Mouse (Mus musculus) brown adipose tissue, adult 24 weeks (tissue): Measurements from ENCODE around the gene Pxn. TPM values are rescaled to one million over a fixed set of nuclear protein-coding genes. Genes with fewer than 3 reads are reported as not detected.

Experiments
- H3K27ac ChIP-seq: fragments of 200-500 bp; replicated peaks from 2 replicates; pipeline ENCODE4 v1.5.1; 2012; ENCODE audit warnings: low read depth, mild to moderate bottlenecking, low read length
- H3K4me1 ChIP-seq: fragments of 200-500 bp; 2 replicates; pipeline ENCODE4 v1.6.1; 2012; ENCODE audit warnings: low read length, mixed read lengths; ENCODE audit not compliant: control insufficient read depth, insufficient read depth, insufficient read length
- H3K4me3 ChIP-seq: fragments of 200-500 bp; 2 replicates; pipeline ENCODE4 v1.5.1; 2012; ENCODE audit warnings: low read depth, mild to moderate bottlenecking, low read length, moderate library complexity; ENCODE audit not compliant: insufficient read depth
- polyA plus RNA-seq: library from polyadenylated mRNA; stranded (reverse); fragments of >200 nt; gene quantifications from 2 replicates; pipeline ENCODE4 v1.2.4, GENCODE M21; 2012; ENCODE audit not compliant: missing spikeins, insufficient read depth, insufficient read length

The Pxn gene
- polyA plus RNA-seq = 10.6 and 12.2 TPM in 2 replicates

DNA sequence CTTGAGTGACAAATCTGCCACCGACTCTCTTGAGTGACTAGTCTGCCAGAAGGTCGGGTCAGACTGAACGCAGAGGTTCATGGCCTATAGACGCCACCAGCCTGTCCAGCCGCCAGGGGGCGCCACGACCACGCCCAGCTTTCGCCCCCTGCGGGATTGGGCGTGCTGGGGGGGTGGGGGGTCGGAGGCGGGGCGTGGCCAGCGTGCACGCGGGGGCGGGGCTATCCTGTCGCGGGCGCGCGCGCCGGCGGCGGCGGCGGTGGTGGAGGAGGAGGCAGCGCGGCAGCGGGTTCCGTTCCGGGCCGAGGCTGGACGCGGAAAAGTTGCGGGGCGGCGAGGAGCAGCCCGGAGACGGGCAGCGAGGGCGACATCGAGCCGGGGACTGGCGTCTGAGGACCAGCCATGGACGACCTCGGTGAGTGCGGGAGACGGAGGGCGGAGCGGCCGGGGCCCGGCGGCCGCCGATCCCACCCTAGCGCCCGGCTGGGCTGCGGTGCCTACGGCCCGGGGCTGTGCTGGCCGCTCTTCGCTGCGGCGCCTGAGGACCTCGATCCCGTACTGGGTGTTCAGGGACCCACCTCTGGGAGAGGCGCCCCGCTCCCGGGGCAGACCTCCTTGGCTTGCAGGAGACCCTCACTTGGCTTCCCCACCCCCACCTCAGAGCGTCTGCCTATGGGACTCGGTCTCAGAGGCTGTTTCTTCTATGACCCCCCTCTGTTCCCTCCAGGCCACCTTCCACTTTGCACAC, at the start of gene Pxn:
Pxn (plus strand) TSS at position 223 of the 748 bp plus-strand sequence.
- Histone ChIP-seq H3K27ac (peak within 1 kb of the TSS; percentile 78), H3K4me1 (peaks cover 11% of the 10 kb centered on the region), H3K4me3 (peak within 1 kb of the TSS; percentile 79)

DNA sequence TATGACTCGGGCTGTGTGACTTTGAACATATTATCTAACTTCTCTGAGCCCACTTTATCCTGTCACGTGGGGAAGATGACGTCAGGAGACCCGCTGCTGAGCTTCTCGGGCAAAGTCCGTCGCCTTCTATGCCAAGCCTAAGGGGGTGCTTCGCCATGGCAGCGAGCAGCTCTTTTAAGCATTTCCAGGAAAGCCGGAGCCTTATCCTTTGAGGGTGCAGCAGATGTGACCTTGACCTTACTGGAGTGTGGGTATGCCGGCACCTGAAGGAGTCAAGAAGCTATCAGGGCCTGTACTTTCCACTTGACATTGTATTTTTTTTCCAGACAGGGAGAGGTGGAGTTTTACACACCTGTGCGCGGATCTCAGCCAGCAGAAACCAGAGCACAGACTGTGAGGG, 47.6 kb upstream of the Pxn start:
- Histone ChIP-seq H3K4me3 (no peak overlapping the region), H3K27ac (no peak overlapping the region), H3K4me1 (no peaks in the 10 kb centered on the region)

DNA sequence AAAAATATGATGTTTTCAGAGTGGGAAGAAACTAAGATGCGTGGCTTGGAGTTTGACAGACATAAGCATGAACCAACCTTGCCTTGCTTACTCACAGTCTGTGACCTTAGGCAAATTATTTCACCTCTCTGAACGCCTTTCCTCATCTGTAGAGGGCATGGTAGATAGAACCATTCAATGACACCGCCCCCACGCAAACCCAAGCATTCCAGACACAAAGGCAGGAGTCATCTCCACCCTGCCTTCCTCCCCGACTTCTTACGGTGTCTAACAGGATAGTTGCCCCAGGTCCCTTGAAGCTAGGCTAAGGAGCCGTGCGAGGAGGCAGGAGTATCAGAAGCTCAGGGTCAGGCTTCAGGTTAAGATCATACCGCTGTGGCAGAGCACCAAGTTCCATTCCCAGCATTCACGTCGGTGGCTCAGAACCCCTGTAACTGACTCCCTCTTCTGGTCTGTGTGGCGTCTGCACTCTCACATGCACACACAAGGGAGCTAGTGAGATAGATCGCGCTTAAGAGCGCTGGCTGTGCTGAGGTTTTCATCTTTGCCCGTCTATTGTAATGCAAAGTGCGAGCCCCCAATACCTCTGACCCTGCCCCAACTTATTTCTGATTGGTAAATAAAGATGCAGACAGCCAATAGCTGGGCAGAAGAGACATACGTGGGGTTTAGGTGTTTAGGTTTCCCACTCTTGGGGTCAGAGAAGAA, 41.9 kb upstream of the Pxn start:
- H3K27ac ChIP-seq = no peak overlapping the region
- H3K4me3 ChIP-seq = no peak overlapping the region
- H3K4me1 ChIP-seq = no peaks in the 10 kb centered on the region

DNA sequence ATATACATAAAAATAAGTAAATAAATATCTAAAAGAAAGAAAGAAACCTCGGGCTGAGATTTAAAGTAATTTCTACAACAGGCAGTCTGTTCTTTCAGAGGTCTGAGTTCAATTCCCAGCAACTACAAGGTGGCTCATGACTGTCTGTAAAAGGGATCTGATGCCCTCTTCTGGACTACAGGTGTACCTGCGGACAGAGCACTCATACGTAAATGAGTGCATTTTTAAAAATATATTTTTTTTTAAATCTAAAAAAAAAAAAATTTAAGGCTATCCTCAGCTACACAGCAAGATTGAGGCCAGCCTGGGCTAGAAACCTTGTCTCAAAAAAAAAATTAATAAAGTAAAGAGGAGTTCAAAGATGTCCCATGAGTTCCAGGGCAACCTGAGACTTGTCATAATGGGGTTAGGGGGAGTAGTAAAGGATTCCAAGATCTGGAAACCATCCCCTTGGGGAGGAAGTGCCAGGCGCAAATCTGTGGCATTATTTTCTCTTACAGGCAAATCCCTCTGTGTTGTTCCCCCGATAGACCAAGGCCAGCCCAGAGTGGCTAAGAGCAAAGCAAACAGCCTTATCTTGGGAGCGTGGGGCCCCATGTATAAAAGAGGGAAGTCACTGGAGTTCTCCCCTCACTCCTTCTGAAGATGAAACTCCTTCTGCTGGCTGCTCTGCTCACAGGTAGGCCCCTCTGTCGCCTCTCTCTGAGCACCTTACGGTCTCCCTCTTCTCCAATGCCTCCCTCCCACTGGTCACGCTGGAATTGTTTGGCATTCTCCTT, 40.6 kb upstream of the Pxn start, which contains the start of gene Pla2g1b:
Pla2g1b (plus strand) TSS at position 621 of the 779 bp plus-strand sequence.
- no peak within 1 kb of the TSS for H3K4me3 ChIP-seq
- H3K27ac ChIP-seq = no peak within 1 kb of the TSS
- H3K4me1 ChIP-seq = no peaks in the 10 kb centered on the region

DNA sequence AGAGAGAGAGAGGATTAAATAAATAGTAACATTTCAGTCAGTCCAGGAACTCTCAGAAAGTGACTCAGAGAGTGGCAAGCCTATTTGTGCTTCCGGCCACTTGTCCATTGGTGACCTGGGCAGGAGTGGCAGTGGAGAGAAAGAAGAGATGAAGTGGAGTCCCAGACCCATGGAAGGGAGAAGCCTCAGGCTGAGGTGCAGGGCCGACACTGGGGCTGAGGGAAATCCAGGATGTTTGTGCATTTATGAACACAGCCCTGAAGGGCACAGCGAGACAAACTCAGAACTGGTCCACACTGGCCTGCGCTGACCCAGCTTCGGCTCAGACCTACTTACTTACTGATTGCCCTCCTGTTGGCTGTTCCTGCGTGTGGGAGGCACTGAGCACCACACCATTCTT, 36.7 kb upstream of the Pxn start:
- no peak overlapping the region for H3K27ac ChIP-seq
- no peak overlapping the region for H3K4me3 ChIP-seq
- no peaks in the 10 kb centered on the region for H3K4me1 ChIP-seq

DNA sequence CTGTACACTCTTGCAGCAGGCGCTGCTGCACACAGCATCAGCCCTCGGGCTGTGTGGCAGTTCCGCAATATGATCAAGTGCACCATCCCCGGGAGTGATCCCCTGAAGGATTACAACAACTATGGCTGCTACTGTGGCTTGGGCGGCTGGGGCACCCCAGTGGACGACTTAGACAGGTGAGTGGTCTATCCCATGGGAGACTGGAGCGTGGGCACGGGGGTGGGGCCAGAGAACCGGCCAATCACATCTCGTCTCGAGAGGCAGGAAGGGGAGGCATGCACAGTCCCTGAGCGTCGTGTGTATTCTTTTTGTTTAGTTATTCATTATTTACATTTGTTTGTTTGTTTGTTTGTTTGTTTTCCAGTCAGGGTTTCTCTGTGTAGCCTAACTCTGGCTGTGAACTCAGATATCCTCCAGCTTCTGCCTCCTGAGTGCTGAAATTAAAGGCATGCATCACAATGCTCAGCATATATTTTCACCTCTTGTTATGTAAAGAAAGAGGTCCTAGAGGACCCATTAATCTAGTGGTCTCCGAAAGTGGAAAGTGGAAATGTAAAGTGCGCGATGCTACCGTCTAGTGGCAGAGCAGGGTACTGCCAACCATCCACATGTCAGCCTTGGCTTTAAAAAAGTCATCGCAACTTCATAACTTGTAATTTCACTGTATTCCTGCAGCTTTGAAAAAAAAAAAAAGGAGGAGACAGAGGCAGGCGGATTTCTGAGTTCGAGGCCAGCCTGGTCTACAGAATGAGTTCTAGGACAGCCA, 35.5 kb upstream of the Pxn start:
- Histone ChIP-seq H3K27ac (no peak overlapping the region), H3K4me3 (no peak overlapping the region), H3K4me1 (no peaks in the 10 kb centered on the region)

DNA sequence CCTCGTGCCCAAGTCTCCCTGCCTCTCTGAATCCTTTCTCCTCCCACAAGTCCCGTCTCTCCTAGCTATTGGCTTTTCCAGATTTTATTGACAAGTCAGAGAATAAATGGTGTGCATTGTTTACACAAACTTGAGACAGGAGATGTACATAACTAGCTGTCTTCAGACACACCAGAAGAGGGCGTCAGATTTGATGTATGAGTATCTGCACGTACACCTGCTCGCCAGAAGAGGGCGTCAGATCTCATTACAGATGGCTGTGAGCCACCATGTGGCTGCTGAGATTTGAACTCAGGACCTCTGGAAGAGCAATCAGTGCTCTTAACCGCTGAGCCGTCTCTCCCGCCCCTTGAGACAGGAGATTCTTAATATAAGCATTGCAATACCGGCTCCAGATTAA, 33.3 kb upstream of the Pxn start:
- no peaks in the 10 kb centered on the region for H3K4me1 ChIP-seq
- no peak overlapping the region for H3K27ac ChIP-seq
- H3K4me3 ChIP-seq = no peak overlapping the region

DNA sequence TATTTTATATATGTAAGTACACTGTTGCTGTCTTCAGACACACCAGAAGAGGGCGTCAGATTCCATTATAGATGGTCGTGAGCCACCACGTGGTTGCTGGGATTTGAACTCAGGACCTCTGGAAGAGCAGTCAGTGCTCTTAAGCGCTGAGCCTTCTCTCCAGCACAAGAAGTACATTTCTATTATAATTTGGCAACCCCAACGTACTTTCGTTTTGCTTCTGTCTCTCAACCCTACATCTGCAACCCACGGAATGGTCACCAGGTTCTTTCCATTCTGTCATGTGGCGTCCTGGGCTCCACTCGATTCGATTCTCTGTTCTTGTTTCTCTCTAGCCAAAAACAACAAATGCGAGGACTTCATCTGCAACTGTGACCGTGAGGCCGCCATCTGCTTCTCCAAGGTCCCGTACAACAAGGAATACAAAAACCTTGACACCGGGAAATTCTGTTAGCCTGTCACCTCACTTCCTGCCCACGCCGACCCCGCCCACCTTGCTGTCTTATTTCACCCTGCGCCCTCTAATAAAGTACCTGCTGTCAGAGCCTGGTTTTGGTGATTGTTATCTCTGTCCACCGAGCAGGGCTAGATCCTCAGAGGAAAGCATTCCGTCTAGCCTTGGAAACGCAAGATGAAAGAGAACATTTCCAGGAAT, 32.2 kb upstream of the Pxn start:
- Histone ChIP-seq H3K4me3 (peak overlapping the region; percentile 43; the same call in 1 of the 2 replicates), H3K27ac (no peak overlapping the region), H3K4me1 (no peaks in the 10 kb centered on the region)

DNA sequence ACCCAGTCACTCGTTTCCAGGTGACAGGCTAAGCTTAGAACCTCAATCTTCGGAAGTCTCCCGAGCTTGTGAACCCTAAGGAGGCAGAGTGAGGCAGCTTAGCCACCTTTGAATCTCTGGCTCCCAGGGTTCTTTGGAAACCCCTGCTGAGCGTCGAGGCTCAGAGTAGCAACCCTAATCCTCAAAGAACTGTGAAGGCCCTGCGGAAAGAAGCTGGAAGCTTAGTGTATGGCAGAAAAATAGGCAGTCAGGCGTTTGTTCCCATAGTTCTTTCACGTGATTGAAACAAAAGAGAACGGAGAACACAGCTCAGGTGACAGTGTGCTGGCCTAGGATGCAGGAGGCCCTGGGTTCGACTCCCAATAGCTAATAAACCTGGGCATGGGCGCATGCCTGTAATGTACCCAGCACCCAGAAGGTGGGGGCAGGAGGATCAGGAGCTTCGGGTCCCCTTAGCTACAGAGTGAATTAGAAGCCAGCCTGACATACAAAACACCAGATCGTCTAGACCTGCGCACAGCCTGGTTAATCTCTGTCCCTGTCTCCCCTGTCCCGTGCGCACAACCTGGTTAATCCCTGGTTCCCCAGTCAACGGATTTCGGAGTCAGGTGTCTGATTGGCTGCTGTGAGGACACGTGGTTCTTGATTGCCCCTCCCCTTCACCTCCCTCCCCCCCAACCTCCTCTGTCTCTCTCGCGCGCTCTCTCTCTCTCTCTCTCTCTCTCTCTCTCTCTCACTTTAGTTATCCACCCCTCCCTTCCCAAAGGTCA, 31.0 kb upstream of the Pxn start:
- Histone ChIP-seq H3K4me1 (no peaks in the 10 kb centered on the region), H3K27ac (no peak overlapping the region)

DNA sequence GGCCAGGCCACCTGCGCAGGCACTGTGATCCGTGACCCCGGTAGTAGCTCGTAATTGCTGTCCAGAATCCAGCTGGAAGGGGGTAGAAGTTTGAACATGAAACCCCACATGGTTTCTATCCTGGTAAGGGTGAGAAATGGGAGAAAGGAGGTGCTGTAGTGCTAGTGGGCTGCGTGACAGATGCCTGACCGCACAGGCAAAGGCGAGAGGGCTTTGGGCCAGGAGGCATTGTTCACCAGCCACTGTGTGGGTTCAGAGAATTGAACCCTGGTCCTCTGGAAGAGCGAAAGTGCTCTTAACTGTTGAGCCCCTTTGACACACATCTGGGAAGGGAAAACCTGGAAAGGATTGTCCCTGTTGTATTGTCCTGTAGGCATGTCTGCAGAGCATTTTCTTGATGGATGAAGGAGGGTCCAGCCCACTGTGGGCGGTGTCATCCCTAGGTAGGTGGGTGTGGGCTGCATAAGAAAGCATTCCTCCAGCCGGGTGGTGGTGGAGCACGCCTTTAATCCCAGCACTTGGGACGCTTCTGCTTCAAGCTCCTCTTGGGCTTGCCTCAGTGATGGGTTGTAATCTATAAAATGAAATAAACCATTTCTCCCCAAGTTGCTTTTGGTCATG, 30.3 kb upstream of the Pxn start:
- Histone ChIP-seq H3K27ac (no peak overlapping the region), H3K4me3 (peak overlapping the region; percentile 47), H3K4me1 (no peaks in the 10 kb centered on the region)

More for the DNA sequence above, 31.0 kb upstream of the Pxn start:
- H3K4me3 ChIP-seq = peak overlapping the region; percentile 49

DNA sequence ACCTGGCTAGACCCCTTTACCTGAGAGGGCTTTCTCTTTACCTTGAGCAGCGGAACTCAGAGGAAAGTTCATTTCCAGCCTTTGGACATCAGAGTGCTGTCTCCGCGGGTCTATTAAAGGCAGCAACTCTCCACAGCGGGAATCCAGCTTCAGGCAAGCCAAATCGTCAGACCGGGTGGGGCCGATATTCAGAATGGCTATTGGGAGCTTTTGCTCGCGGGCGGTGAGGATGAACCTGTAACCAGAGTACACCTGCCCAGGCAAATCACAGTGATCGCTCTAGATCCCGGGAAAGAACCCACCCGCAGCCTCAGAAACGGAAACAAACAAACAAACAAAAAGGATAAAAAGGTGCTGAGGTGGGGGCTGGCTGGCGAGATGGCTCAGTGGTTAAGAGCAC, 26.9 kb upstream of the Pxn start:
- Histone ChIP-seq H3K4me1 (no peaks in the 10 kb centered on the region), H3K27ac (no peak overlapping the region), H3K4me3 (no peak overlapping the region)

DNA sequence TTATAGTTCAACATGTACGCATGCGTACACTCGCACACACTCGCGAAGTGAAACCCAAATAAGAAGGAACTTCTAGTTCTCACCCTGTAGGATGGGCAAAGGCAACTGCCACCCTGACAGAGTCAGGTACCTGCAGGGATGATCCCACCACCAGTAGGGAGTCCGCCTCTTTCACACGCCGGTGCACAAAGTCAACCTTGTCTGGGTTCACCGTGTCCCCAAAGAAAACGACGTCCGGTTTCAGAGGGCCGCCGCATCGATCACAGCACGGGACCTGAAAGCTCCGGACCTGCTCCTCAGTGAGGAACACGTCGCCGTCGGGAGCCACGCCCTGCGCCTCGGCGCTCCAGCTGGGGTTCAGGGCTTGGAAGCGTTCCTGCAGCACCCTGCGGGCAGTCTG, 26.4 kb upstream of the Pxn start:
- no peaks in the 10 kb centered on the region for H3K4me1 ChIP-seq
- no peak overlapping the region for H3K27ac ChIP-seq
- H3K4me3 ChIP-seq = no peak overlapping the region

DNA sequence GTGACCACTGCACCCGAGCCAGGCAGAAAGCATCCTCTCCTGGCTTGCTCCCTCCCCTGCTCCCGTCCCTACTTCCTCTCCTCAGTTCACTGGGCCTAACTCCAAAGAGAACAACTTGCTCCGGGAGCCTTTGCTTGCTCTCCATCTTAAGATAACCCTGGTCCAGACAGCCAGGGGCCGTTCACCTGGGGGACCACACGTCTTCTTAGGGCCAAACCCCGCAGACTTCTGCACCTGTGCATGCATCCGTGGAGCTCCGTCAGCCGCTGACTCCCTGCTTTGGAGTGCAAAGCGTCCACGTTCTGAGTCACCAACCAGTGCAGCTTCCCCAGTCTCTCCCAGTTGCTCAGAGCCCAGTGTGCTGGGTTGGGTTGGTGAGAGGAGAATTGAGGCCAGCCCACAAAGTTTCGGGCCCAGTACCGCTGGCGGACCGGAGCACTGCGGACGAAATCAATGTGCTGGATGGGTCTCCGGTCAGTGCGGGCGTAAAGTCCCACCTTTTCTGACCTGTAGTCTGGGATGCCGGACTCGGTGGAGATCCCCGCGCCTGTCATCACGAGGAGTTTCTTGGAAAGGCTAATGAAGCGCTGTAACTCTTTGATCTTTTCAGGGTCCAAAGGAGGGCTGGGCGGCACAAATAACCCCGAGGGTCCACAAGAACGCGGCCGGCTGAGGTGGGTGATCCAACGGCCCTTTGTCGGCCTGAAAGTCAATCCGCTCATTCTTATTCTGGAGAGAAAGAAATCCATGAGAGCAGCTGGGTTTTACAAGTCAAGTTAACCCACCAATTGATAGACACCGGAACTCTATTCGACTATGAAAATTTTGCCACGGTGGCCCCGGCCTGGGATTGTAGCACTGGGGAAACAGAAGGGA, 23.8 kb upstream of the Pxn start:
- no peak overlapping the region for H3K4me3 ChIP-seq
- H3K27ac ChIP-seq = no peak overlapping the region
- no peaks in the 10 kb centered on the region for H3K4me1 ChIP-seq
